Mouse (Mus musculus): ENCODE data around the gene Krtap12-1. TPM values are rescaled to one million over a fixed set of nuclear protein-coding genes. Genes with fewer than 3 reads are reported as not detected.
"Not testable (repeated sequence)": the region's sequence is repeated elsewhere in the genome, so short reads cannot be mapped to it uniquely, and the experiment has no call there.

The Krtap12-1 gene
- polyA plus RNA-seq, 2 experiments: 0.10 TPM; not detected in 1

- Histone ChIP-seq H3K36me3 (ENCODE audit: control insufficient read depth, insufficient read depth, low read length) (no peaks in the 10 kb centered on the region), H3K4me3 (replicated peaks; ENCODE audit: low read length) (no peak overlapping the region), H3K4me2 (replicated peaks; ENCODE audit: low read depth, low read length, severe bottlenecking) (no peak overlapping the region), H3K9me3 (ENCODE audit: control insufficient read depth, low read length) (no peaks in the 10 kb centered on the region), H3K27ac (replicated peaks; ENCODE audit: low read depth, low read length) (no peak overlapping the region), H3K9ac (ENCODE audit: low read depth, low read length, severe bottlenecking) (no peak overlapping the region), H3K4me1 (ENCODE audit: control insufficient read depth, insufficient read depth, low read length) (peaks cover 8% of the 10 kb centered on the region), H3K27me3 (ENCODE audit: control insufficient read depth, insufficient read depth, low read length) (peaks cover 29% of the 10 kb centered on the region)
- DNase-seq (ENCODE audit: low spot score): no peak
- ATAC-seq (ENCODE audit: low FRiP score, low read depth): no peak
- WGBS: 17% methylated on average over 8 of the region's 8 CpGs
- no peak for TF ChIP-seq POLR2A (IDR thresholded peaks at IDR 0.05; ENCODE audit: borderline replicate concordance, extremely low read depth, insufficient read depth, insufficient read length)
Observed at GRCm38 (mm10) chr10:77684181-77684580, 36.2 kb upstream of the Krtap12-1 start.

DNA sequence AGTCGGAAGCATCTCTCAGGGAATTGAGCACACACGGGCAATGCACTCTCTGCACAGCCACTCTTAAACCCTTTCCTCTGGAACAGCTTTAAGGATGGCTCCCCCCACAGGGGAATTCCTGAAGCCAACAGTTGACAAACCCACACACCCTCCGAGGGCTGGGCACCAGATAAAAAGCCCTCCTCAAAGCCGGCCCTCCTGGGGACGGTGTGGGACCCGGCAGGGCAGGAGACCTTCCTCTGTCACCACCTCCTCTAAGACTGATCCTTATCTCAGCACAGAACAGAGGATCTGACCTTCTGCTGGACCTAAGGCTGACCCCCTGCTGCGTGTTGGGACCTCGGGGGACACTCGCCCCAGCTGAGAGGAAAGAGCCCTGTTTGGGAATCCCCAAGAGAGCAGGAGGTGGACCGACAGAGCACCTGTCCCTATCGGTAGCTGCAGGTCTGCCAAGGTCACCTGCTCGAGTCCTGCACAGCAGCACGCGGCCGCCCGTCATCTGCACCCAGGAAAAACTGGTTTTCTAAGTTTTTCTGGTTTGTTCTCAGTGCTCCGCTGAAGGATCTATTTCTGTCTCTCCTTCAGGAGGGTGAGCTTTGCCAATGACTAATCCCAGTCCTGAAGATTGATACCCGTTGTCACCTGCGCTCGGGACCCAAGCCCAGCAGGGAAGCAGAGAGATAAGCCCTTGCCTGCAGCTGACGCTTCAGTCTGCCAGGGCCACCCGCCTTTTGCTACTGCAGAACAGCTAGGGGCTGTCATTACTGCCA is 34.3 kb upstream of the Krtap12-1 start, which contains the start of gene Tspear:
TSS of gene Tspear (plus strand) at position 675 of the 770 bp plus-strand sequence.
- Histone ChIP-seq H3K9me3 (ENCODE audit: control insufficient read depth, low read length) (no peaks in the 10 kb centered on the region), H3K27me3 (ENCODE audit: control insufficient read depth, insufficient read depth, low read length) (peaks cover 29% of the 10 kb centered on the region), H3K4me2 (replicated peaks; ENCODE audit: low read depth, low read length, severe bottlenecking) (no peak within 1 kb of the TSS), H3K27ac (replicated peaks; ENCODE audit: low read depth, low read length) (no peak within 1 kb of the TSS), H3K4me3 (replicated peaks; ENCODE audit: low read length) (no peak within 1 kb of the TSS), H3K4me1 (ENCODE audit: control insufficient read depth, insufficient read depth, low read length) (peaks cover 8% of the 10 kb centered on the region), H3K9ac (ENCODE audit: low read depth, low read length, severe bottlenecking) (no peak within 1 kb of the TSS), H3K36me3 (ENCODE audit: control insufficient read depth, insufficient read depth, low read length) (no peaks in the 10 kb centered on the region)
- no peak for TF ChIP-seq POLR2A (IDR thresholded peaks at IDR 0.05; ENCODE audit: borderline replicate concordance, extremely low read depth, insufficient read depth, insufficient read length)
- ATAC-seq (ENCODE audit: low FRiP score, low read depth): no peak
- 9% methylated on average over 22 of the region's 22 CpGs for WGBS
- no peak for DNase-seq (ENCODE audit: low spot score)

- Histone ChIP-seq H3K4me1 (ENCODE audit: control insufficient read depth, insufficient read depth, low read length) (peaks cover 8% of the 10 kb centered on the region), H3K27me3 (ENCODE audit: control insufficient read depth, insufficient read depth, low read length) (peaks cover 29% of the 10 kb centered on the region), H3K36me3 (ENCODE audit: control insufficient read depth, insufficient read depth, low read length) (no peaks in the 10 kb centered on the region), H3K4me2 (replicated peaks; ENCODE audit: low read depth, low read length, severe bottlenecking) (no peak overlapping the region), H3K27ac (replicated peaks; ENCODE audit: low read depth, low read length) (no peak overlapping the region), H3K9me3 (ENCODE audit: control insufficient read depth, low read length) (no peaks in the 10 kb centered on the region), H3K4me3 (replicated peaks; ENCODE audit: low read length) (no peak overlapping the region), H3K9ac (ENCODE audit: low read depth, low read length, severe bottlenecking) (no peak overlapping the region)
- DNase-seq (ENCODE audit: low spot score): no peak
- TF ChIP-seq POLR2A (IDR thresholded peaks at IDR 0.05; ENCODE audit: borderline replicate concordance, extremely low read depth, insufficient read depth, insufficient read length): no peak
- WGBS: 14% methylated on average over 10 of the region's 10 CpGs
- no peak for ATAC-seq (ENCODE audit: low FRiP score, low read depth)
Observed at GRCm38 (mm10) chr10:77687021-77687420, 33.4 kb upstream of the Krtap12-1 start.

DNA sequence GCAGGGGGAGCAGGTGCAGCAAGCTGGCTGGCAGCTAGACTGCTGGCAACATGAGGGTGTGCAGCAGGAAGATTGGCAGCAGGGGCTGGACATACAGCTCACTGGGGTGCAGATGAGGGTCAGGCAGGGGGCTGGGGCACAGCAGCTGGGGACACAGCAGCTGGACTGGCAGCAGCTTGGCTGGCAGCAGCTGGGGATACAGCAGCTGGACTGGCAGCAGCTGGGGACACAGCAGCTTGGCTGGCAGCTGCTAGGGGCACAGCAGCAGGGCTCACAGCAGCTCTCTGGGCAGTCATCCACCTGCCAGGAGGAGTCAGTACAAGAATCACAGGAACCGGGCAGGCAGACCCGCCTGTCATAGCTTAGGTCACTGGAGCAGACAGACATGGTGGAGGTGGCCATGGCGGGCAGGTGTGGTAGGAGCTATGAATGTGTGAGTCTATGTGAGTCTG is 30.0 kb upstream of the Krtap12-1 start, which contains the start of gene Gm19402:
TSS of gene Gm19402 (minus strand) at position 402 of the 452 bp plus-strand sequence.
- H3K9me3 ChIP-seq (ENCODE audit: control insufficient read depth, low read length); H3K4me2 ChIP-seq (replicated peaks; ENCODE audit: low read depth, low read length, severe bottlenecking); H3K9ac ChIP-seq (ENCODE audit: low read depth, low read length, severe bottlenecking); H3K27ac ChIP-seq (replicated peaks; ENCODE audit: low read depth, low read length); H3K36me3 ChIP-seq (ENCODE audit: control insufficient read depth, insufficient read depth, low read length); H3K4me1 ChIP-seq (ENCODE audit: control insufficient read depth, insufficient read depth, low read length); ATAC-seq (ENCODE audit: low FRiP score, low read depth); DNase-seq (ENCODE audit: low spot score); H3K4me3 ChIP-seq (replicated peaks; ENCODE audit: low read length): not testable (repeated sequence)
- WGBS: 80% methylated on average over 3 of the region's 3 CpGs
- H3K27me3 ChIP-seq (ENCODE audit: control insufficient read depth, insufficient read depth, low read length): peaks cover 25% of the 10 kb centered on the region

DNA sequence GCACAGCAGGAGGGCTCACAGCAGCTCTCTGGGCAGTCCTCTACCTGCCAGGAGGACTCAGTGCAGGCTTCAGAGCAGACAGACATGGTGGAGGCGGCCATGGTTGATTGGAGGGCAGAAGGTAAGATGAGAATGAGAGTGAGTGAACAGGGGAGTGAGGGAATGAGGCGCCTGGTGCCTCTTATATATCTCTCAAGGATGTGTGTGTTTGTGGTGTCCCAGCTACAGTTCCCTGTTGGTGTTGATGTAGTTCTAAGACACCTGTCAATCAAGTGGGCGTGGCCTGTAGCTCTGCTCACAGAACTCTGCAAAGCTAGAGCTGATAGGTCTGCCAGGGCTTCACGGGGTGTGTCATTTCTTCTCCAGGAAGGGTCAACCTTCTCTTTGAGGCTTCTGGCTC is 23.3 kb upstream of the Krtap12-1 start, which contains the start of gene Gm9508:
TSS of gene Gm9508 (minus strand) at position 101 of the 400 bp plus-strand sequence.
- Histone ChIP-seq H3K4me2 (replicated peaks; ENCODE audit: low read depth, low read length, severe bottlenecking) (no peak within 1 kb of the TSS), H3K36me3 (ENCODE audit: control insufficient read depth, insufficient read depth, low read length) (no peaks in the 10 kb centered on the region), H3K9ac (ENCODE audit: low read depth, low read length, severe bottlenecking) (no peak within 1 kb of the TSS), H3K9me3 (ENCODE audit: control insufficient read depth, low read length) (no peaks in the 10 kb centered on the region), H3K27ac (replicated peaks; ENCODE audit: low read depth, low read length) (no peak within 1 kb of the TSS), H3K4me1 (ENCODE audit: control insufficient read depth, insufficient read depth, low read length) (0 out of 2 replicates have a peak, but pooled peaks cover 3% of the 10 kb centered on the region), H3K4me3 (replicated peaks; ENCODE audit: low read length) (no peak within 1 kb of the TSS), H3K27me3 (ENCODE audit: control insufficient read depth, insufficient read depth, low read length) (no peaks in the 10 kb centered on the region)
- ATAC-seq (ENCODE audit: low FRiP score, low read depth): no peak
- no peak for TF ChIP-seq POLR2A (IDR thresholded peaks at IDR 0.05; ENCODE audit: borderline replicate concordance, extremely low read depth, insufficient read depth, insufficient read length)
- DNase-seq (ENCODE audit: low spot score): no peak
- 30% methylated on average over 4 of the region's 4 CpGs for WGBS
